Mouse (Mus musculus) limb, embryonic 14.5 days (tissue): Measurements from ENCODE around the gene Podxl2. TPM values are rescaled to one million over a fixed set of nuclear protein-coding genes. Genes with fewer than 3 reads are reported as not detected.

Experiments
- ATAC-seq: fragments of 200-750 bp; cut with Nextera tagmentation; 2 replicates; pipeline ENCODE4 v1.8.0; 2017; ENCODE audit warnings: low read depth, moderate number of reproducible peaks, moderate TSS enrichment; ENCODE audit not compliant: low FRiP score
- DNase-seq: peaks from one replicate; pipeline ENCODE4 v3.0.0-alpha.2; 2015; ENCODE audit warnings: low spot score
- H3K27ac ChIP-seq: fragments of 300-500 bp; sonication (generic); replicated peaks from 2 replicates; pipeline ENCODE4 v1.5.1; 2014; ENCODE audit warnings: low read depth, mild to moderate bottlenecking, low read length, moderate library complexity, mixed read lengths
- H3K27me3 ChIP-seq: fragments of 300-500 bp; sonication (generic); 2 replicates; pipeline ENCODE4 v1.6.1; 2014; ENCODE audit warnings: low read length, mixed read lengths; ENCODE audit not compliant: control insufficient read depth, insufficient read depth
- H3K36me3 ChIP-seq: fragments of 300-500 bp; sonication (generic); 2 replicates; pipeline ENCODE4 v1.6.1; 2014; ENCODE audit warnings: mild to moderate bottlenecking, low read length, moderate library complexity, mixed read lengths; ENCODE audit not compliant: control insufficient read depth, insufficient read depth
- H3K4me1 ChIP-seq: fragments of 300-500 bp; sonication (generic); 2 replicates; pipeline ENCODE4 v1.6.1; 2014; ENCODE audit warnings: antibody characterized with exemption, low read length, mixed read lengths; ENCODE audit not compliant: control insufficient read depth, insufficient read depth
- H3K4me2 ChIP-seq: fragments of 300-500 bp; sonication (generic); replicated peaks from 2 replicates; pipeline ENCODE4 v1.6.1; 2014; ENCODE audit warnings: low read depth, mild to moderate bottlenecking, low read length, moderate library complexity; ENCODE audit not compliant: severe bottlenecking
- H3K4me3 ChIP-seq: fragments of 300-500 bp; sonication (generic); replicated peaks from 2 replicates; pipeline ENCODE4 v1.5.1; 2014; ENCODE audit warnings: low read length
- H3K9ac ChIP-seq: fragments of 300-500 bp; sonication (generic); 2 replicates; pipeline ENCODE4 v1.6.1; 2014; ENCODE audit warnings: mild to moderate bottlenecking, low read depth, low read length, moderate library complexity; ENCODE audit not compliant: severe bottlenecking
- H3K9me3 ChIP-seq: fragments of 300-500 bp; sonication (generic); 2 replicates; pipeline ENCODE4 v1.6.1; 2016; ENCODE audit warnings: low read length; ENCODE audit not compliant: control insufficient read depth
- POLR2A ChIP-seq: fragments of 200-500 bp; IDR thresholded peaks from 2 replicates; pipeline ENCODE4 v1.8.0; 2012; ENCODE audit warnings: inconsistent platforms, mild to moderate bottlenecking, moderate library complexity, borderline replicate concordance; ENCODE audit not compliant: insufficient read depth, insufficient read length; ENCODE audit errors: extremely low read depth
- WGBS: fragments of 180-500 bp; shearing (Covaris S2); extraction: QIAGEN DNeasy Blood & Tissue Kit; methylation state at CpG from one replicate; pipeline ENCODE4 v1.1.7; 2014; 5-methylcytosine and 5-hydroxymethylcytosine counted together
- polyA plus RNA-seq, 2 experiments: library from polyadenylated mRNA; depleted of rRNA in 1 of 2; stranded (reverse) in 1 of 2; unstranded in 1 of 2; fragments of >200 nt; fragmentation: Nextera tagmentation in 1 of 2; extraction: Ambion mirVana in 1 of 2; gene quantifications; 2 replicates each; pipeline versions ENCODE4 v1.2.1 to v1.2.3; 2012 to 2014

Gene Podxl2
- polyA plus RNA-seq, 2 experiments: 96.2 to 192 TPM

- Histone ChIP-seq H3K27ac (peak within 1 kb of the TSS; percentile 76), H3K4me2 (peak within 1 kb of the TSS; percentile 67), H3K4me3 (peak within 1 kb of the TSS; percentile 80), H3K9me3 (no peaks in the 10 kb centered on the region), H3K4me1 (peaks cover 13% of the 10 kb centered on the region), H3K27me3 (no peaks in the 10 kb centered on the region), H3K9ac (peak within 1 kb of the TSS; percentile 81), H3K36me3 (peaks cover 34% of the 10 kb centered on the region)
- DNase-seq (peak; percentile 100), ATAC-seq (peak; percentile 97)
- TF ChIP-seq POLR2A: peak; percentile 67; the same call in 1 of the 2 replicates
- WGBS: under 1% methylated on average over 72 of the region's 72 CpGs
Measured at GRCm38 (mm10) chr6:88841781-88842689, 32.8 kb downstream of the Podxl2 start, which contains the start of gene Abtb1. Gene Abtb1 (minus strand): TSS chr6:88841984.

DNA sequence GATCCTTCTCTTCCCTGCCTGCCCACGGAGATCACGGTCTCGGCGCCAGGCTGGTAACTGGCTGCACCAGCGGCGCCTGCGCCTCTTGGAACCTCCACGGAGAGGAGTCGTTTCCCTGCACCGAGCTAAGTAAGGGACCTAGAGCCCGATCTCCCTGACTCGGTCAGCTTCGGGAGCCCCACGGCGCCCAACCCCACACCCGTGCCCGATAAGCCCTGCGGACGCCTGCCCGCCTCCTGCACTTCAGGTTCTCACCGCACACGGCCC lies 33.4 kb downstream of the Podxl2 start:
- ATAC-seq: 0 out of 2 replicates have a peak, but pooled peaks have one; percentile 1
- H3K9ac ChIP-seq: peak overlapping the region; percentile 73
- H3K9me3 ChIP-seq: no peaks in the 10 kb centered on the region
- no peaks in the 10 kb centered on the region for H3K27me3 ChIP-seq
- H3K4me3 ChIP-seq: peak overlapping the region; percentile 80
- DNase-seq: no peak
- peak overlapping the region; percentile 55 for H3K27ac ChIP-seq
- H3K36me3 ChIP-seq: peaks cover 38% of the 10 kb centered on the region
- H3K4me2 ChIP-seq: peak overlapping the region; percentile 67
- WGBS: 0% methylated on average over 14 of the region's 22 CpGs
- TF ChIP-seq POLR2A: 0 out of 2 replicates have a peak, but pooled peaks have one; percentile 21
- H3K4me1 ChIP-seq: peaks cover 13% of the 10 kb centered on the region

GRCm38 (mm10) chr6:88840791-88841513 lies 33.9 kb downstream of the Podxl2 start:
- WGBS: 51% methylated on average over 9 of the region's 9 CpGs

DNA sequence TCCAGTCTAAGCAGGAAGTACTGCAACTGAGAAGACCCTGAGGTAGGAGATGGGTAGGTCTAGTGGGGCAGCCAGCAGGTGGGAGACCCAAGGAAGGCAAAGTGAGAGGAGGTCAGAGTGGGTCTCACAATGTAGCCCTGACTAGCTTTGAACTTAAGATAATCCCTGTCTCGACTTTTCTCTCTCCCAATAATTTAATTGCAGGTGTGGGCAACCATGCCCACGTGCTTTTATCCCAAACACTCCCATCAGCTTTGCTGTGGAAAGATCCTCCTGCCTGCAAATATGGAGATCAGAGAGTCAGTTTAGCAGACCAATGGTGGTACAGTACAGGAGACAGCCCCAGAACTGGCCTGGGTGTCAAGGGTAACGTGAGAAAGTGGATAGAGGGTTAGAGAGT lies 34.6 kb downstream of the Podxl2 start:
- Histone ChIP-seq H3K27ac (no peak overlapping the region), H3K9me3 (no peaks in the 10 kb centered on the region), H3K4me1 (peaks cover 13% of the 10 kb centered on the region), H3K36me3 (peaks cover 46% of the 10 kb centered on the region), H3K9ac (no peak overlapping the region), H3K4me3 (no peak overlapping the region), H3K4me2 (no peak overlapping the region), H3K27me3 (no peaks in the 10 kb centered on the region)
- DNase-seq (no peak), ATAC-seq (no peak)
- TF ChIP-seq POLR2A: no peak
- 69% methylated on average over 3 of the region's 3 CpGs for WGBS

More at GRCm38 (mm10) chr6:88840791-88841513, 33.9 kb downstream of the Podxl2 start:
- H3K4me2 ChIP-seq: peak overlapping the region; percentile 67
- H3K27ac ChIP-seq: peak overlapping the region; percentile 55
- H3K9me3 ChIP-seq: no peaks in the 10 kb centered on the region
- H3K9ac ChIP-seq: peak overlapping the region; percentile 73
- TF ChIP-seq POLR2A: no peak
- H3K4me3 ChIP-seq: peak overlapping the region; percentile 80
- DNase-seq (no peak), ATAC-seq (no peak)
- peaks cover 42% of the 10 kb centered on the region for H3K36me3 ChIP-seq
- H3K27me3 ChIP-seq: no peaks in the 10 kb centered on the region
- peaks cover 13% of the 10 kb centered on the region for H3K4me1 ChIP-seq

GRCm38 (mm10) chr6:88839135-88839970 lies 35.5 kb downstream of the Podxl2 start:
- Histone ChIP-seq H3K9ac (no peak overlapping the region), H3K36me3 (peaks cover 42% of the 10 kb centered on the region), H3K9me3 (no peaks in the 10 kb centered on the region), H3K27me3 (no peaks in the 10 kb centered on the region), H3K27ac (no peak overlapping the region), H3K4me1 (peaks cover 13% of the 10 kb centered on the region), H3K4me2 (no peak overlapping the region), H3K4me3 (no peak overlapping the region)
- TF ChIP-seq POLR2A: no peak
- DNase-seq (no peak), ATAC-seq (no peak)
- 83% methylated on average over 26 of the region's 26 CpGs for WGBS
